Mouse (Mus musculus): Measurements from ENCODE around the gene Cirbp. TPM values are rescaled to one million over a fixed set of nuclear protein-coding genes. Genes with fewer than 3 reads are reported as not detected.
"Not testable (repeated sequence)": the region's sequence is repeated elsewhere in the genome, so short reads cannot be mapped to it uniquely, and the experiment has no call there.

Cirbp gene
- polyA plus RNA-seq, 1 experiment: 50.2 TPM

- H3K4me1 ChIP-seq (ENCODE audit: control insufficient read depth, insufficient read depth, low read length): no peaks in the 10 kb centered on the region
- TF ChIP-seq CTCF (IDR thresholded peaks at IDR 0.05; ENCODE audit: borderline replicate concordance, insufficient read depth, low read length) (no peak), POLR2A (IDR thresholded peaks at IDR 0.05; ENCODE audit: low read depth, low read length) (no peak)
Measured at GRCm38 (mm10) chr10:80196778-80197581, 31.2 kb downstream of the Cirbp start.

GRCm38 (mm10) chr10:80199440-80200008 is 33.7 kb downstream of the Cirbp start:
- Histone ChIP-seq H3K4me1 (ENCODE audit: control insufficient read depth, insufficient read depth, low read length) (no peaks in the 10 kb centered on the region), H3K27ac (ENCODE audit: insufficient read depth, low read length) (no peak overlapping the region), H3K4me3 (ENCODE audit: insufficient read depth, low read length) (no peak overlapping the region)
- no peak for TF ChIP-seq POLR2A (IDR thresholded peaks at IDR 0.05; ENCODE audit: low read depth, low read length)
- peak; percentile 79; the same call in 1 of the 2 replicates for TF ChIP-seq CTCF (IDR thresholded peaks at IDR 0.05; ENCODE audit: borderline replicate concordance, insufficient read depth, low read length)

More at GRCm38 (mm10) chr10:80196778-80197581, 31.2 kb downstream of the Cirbp start:
- Histone ChIP-seq H3K27ac (ENCODE audit: insufficient read depth, low read length) (no peak overlapping the region), H3K4me3 (ENCODE audit: insufficient read depth, low read length) (no peak overlapping the region)

DNA sequence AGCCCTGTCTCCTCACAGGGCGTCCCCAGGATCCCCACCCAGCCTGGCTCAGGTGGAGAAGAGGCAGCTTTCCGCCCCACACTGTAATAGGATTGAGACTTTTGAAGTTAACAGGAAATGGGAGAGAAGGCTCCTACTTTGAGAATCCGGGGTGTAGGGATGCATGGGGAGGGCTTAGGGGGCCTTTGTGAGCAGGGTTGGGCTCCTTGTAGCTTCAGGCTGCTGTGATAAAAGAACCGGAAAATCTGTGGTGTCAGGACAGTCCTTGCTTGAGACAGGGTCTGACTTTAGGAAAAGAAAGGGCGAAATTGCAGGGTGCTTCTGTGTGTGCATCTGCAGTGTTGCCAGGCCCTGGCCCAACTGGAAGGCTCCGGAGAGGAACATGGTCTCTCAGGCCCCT is 34.7 kb downstream of the Cirbp start:
- Histone ChIP-seq H3K27ac (ENCODE audit: insufficient read depth, low read length) (no peak overlapping the region), H3K4me1 (ENCODE audit: control insufficient read depth, insufficient read depth, low read length) (no peaks in the 10 kb centered on the region), H3K4me3 (ENCODE audit: insufficient read depth, low read length) (no peak overlapping the region)
- TF ChIP-seq CTCF (IDR thresholded peaks at IDR 0.05; ENCODE audit: borderline replicate concordance, insufficient read depth, low read length): no peak
- no peak for TF ChIP-seq POLR2A (IDR thresholded peaks at IDR 0.05; ENCODE audit: low read depth, low read length)

DNA sequence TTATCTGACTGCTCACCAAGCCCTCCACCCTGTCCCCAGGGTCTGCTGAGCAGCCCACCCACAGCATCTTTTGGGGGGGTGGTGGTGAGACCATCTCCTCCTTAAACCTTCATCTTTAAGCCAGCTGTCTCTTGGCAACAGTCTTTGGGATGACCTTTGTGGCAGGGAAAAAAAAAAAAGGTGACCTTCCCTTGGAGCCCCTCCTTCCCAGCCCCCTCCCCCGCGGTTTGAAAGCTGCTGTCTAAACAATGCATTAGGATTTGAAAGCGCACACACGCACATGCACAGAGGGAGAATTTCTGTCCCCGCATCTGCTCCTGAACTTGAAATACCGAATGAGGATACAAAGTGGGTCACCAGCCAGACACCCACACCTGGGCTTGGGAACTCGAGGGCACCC is 38.3 kb downstream of the Cirbp start:
- Histone ChIP-seq H3K27ac (ENCODE audit: insufficient read depth, low read length) (no peak overlapping the region), H3K4me3 (ENCODE audit: insufficient read depth, low read length) (no peak overlapping the region), H3K4me1 (ENCODE audit: control insufficient read depth, insufficient read depth, low read length) (no peaks in the 10 kb centered on the region)
- TF ChIP-seq POLR2A (IDR thresholded peaks at IDR 0.05; ENCODE audit: low read depth, low read length) (no peak), CTCF (IDR thresholded peaks at IDR 0.05; ENCODE audit: borderline replicate concordance, insufficient read depth, low read length) (no peak)

DNA sequence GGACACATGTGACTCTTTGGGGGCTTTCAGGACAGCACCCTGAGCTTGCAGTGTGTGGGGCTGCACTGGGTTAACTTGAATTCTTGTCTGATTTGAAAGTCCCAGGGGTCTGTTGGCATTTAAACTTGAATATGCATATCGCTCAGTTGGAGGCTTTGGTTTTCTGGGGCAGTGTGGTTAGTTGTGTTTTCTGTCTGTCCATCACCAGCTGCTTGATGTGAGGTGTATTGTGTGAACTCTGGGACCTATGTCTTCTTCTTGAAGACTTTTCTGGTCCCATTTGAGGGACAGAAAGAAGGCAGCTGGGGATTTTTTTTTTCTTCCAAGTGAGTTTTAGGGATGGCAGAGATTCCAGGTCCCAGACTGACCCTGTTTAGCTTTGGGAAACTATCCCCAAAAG is 41.4 kb downstream of the Cirbp start:
- Histone ChIP-seq H3K4me3 (ENCODE audit: insufficient read depth, low read length) (no peak overlapping the region), H3K4me1 (ENCODE audit: control insufficient read depth, insufficient read depth, low read length) (no peaks in the 10 kb centered on the region), H3K27ac (ENCODE audit: insufficient read depth, low read length) (no peak overlapping the region)
- TF ChIP-seq CTCF (IDR thresholded peaks at IDR 0.05; ENCODE audit: borderline replicate concordance, insufficient read depth, low read length): no peak
- no peak for TF ChIP-seq POLR2A (IDR thresholded peaks at IDR 0.05; ENCODE audit: low read depth, low read length)

DNA sequence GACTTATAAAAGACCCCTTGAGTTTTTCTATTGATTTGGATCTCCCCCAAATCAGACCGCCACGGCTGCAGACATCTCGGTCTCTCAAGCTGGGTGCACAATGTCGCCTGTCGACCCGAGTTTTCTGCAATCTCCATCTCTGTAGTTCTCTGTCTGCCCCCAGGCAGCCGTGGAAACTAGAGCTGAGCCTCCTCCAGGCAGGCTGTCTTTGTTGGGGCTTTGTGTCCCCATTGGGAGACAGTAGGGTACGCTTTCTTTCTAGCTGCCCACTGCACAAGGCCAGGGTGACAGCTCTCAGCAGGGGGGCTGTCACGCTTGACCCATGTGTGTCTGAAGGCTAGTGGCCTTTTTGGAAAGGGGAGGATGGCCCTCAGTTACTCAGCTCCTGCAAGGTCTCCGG is 41.9 kb downstream of the Cirbp start:
- H3K4me1 ChIP-seq (ENCODE audit: control insufficient read depth, insufficient read depth, low read length): no peaks in the 10 kb centered on the region
- H3K4me3 ChIP-seq (ENCODE audit: insufficient read depth, low read length): no peak overlapping the region
- TF ChIP-seq POLR2A (IDR thresholded peaks at IDR 0.05; ENCODE audit: low read depth, low read length) (no peak), CTCF (IDR thresholded peaks at IDR 0.05; ENCODE audit: borderline replicate concordance, insufficient read depth, low read length) (no peak)
- no peak overlapping the region for H3K27ac ChIP-seq (ENCODE audit: insufficient read depth, low read length)

GRCm38 (mm10) chr10:80208248-80208647 is 42.5 kb downstream of the Cirbp start:
- TF ChIP-seq CTCF (IDR thresholded peaks at IDR 0.05; ENCODE audit: borderline replicate concordance, insufficient read depth, low read length) (no peak), POLR2A (IDR thresholded peaks at IDR 0.05; ENCODE audit: low read depth, low read length) (no peak)
- Histone ChIP-seq H3K4me3 (ENCODE audit: insufficient read depth, low read length) (no peak overlapping the region), H3K4me1 (ENCODE audit: control insufficient read depth, insufficient read depth, low read length) (no peaks in the 10 kb centered on the region), H3K27ac (ENCODE audit: insufficient read depth, low read length) (no peak overlapping the region)

- H3K4me1 ChIP-seq (ENCODE audit: control insufficient read depth, insufficient read depth, low read length): no peaks in the 10 kb centered on the region
- H3K4me3 ChIP-seq (ENCODE audit: insufficient read depth, low read length): no peak overlapping the region
- no peak overlapping the region for H3K27ac ChIP-seq (ENCODE audit: insufficient read depth, low read length)
- TF ChIP-seq POLR2A (IDR thresholded peaks at IDR 0.05; ENCODE audit: low read depth, low read length) (no peak), CTCF (IDR thresholded peaks at IDR 0.05; ENCODE audit: borderline replicate concordance, insufficient read depth, low read length) (no peak)
Measured at GRCm38 (mm10) chr10:80208841-80209371, 43.1 kb downstream of the Cirbp start.

- not testable (repeated sequence) for H3K27ac ChIP-seq (ENCODE audit: insufficient read depth, low read length); H3K4me3 ChIP-seq (ENCODE audit: insufficient read depth, low read length); H3K4me1 ChIP-seq (ENCODE audit: control insufficient read depth, insufficient read depth, low read length)
Measured at GRCm38 (mm10) chr10:80211547-80212103, 45.8 kb downstream of the Cirbp start.
